Mouse (Mus musculus) liver, embryonic 15.5 days (tissue): Measurements from ENCODE around the gene Tmem217. TPM values are rescaled to one million over a fixed set of nuclear protein-coding genes. Genes with fewer than 3 reads are reported as not detected.

Source experiments
- ATAC-seq: fragments of 200-750 bp; cut with Nextera tagmentation; 2 replicates; pipeline ENCODE4 v1.8.0; 2017; ENCODE audit warnings: moderate number of reproducible peaks, mild to moderate bottlenecking, moderate library complexity; ENCODE audit not compliant: insufficient read depth
- H3K27ac ChIP-seq: fragments of 300-500 bp; sonication (generic); replicated peaks from 2 replicates; pipeline ENCODE4 v1.5.1; 2015; ENCODE audit warnings: mild to moderate bottlenecking, inconsistent platforms
- H3K27me3 ChIP-seq: fragments of 300-500 bp; sonication (generic); 2 replicates; pipeline ENCODE4 v1.6.1; 2015; ENCODE audit warnings: mild to moderate bottlenecking, inconsistent platforms
- H3K36me3 ChIP-seq: fragments of 300-500 bp; sonication (generic); replicated peaks from 2 replicates; pipeline ENCODE4 v1.6.1; 2015; ENCODE audit warnings: moderate library complexity, mild to moderate bottlenecking, inconsistent platforms
- H3K4me1 ChIP-seq: fragments of 300-500 bp; sonication (generic); replicated peaks from 2 replicates; pipeline ENCODE4 v1.6.1; 2015; ENCODE audit warnings: inconsistent platforms
- H3K4me2 ChIP-seq: fragments of 300-500 bp; sonication (generic); 2 replicates; pipeline ENCODE4 v1.6.1; 2015; ENCODE audit warnings: moderate library complexity, mild to moderate bottlenecking, inconsistent platforms
- H3K4me3 ChIP-seq: fragments of 300-500 bp; sonication (generic); replicated peaks from 2 replicates; pipeline ENCODE4 v1.5.1; 2015; ENCODE audit warnings: mild to moderate bottlenecking, inconsistent platforms
- H3K9ac ChIP-seq: fragments of 300-500 bp; sonication (generic); 2 replicates; pipeline ENCODE4 v1.6.1; 2015; ENCODE audit warnings: moderate library complexity, mild to moderate bottlenecking, inconsistent platforms
- H3K9me3 ChIP-seq: fragments of 300-500 bp; sonication (generic); replicated peaks from 2 replicates; pipeline ENCODE4 v1.6.1; 2016; ENCODE audit warnings: inconsistent platforms
- WGBS: fragments of 180-500 bp; shearing (Covaris S2); methylation state at CpG from one replicate; pipeline ENCODE4 v1.1.7; 2015; ENCODE audit warnings: mixed read lengths; ENCODE audit not compliant: insufficient replicate concordance; 5-methylcytosine and 5-hydroxymethylcytosine counted together
- microRNA-seq: library from miRNA; unstranded; fragments of <30 nt; microRNA quantifications from one replicate; pipeline ENCODE4, GENCODE M21; 2016
- polyA plus RNA-seq: library from polyadenylated mRNA; unstranded; fragments of >200 nt; fragmentation: Nextera tagmentation; extraction: Ambion mirVana; gene quantifications from 2 replicates; pipeline ENCODE4 v1.2.1, GENCODE M21; 2015

Gene Tmem217
- polyA plus RNA-seq, 1 experiment from 2014 or later, result 0.10 TPM

GRCm38 (mm10) chr17:29485336-29486233, 66.6 kb downstream of the Tmem217 start:
- H3K27ac ChIP-seq, result peak overlapping the region; percentile 46
- H3K36me3 ChIP-seq, result no peaks in the 10 kb centered on the region
- peaks cover 63% of the 10 kb centered on the region for H3K4me1 ChIP-seq
- 67% methylated on average over 3 of the region's 3 CpGs for WGBS
- H3K4me3 ChIP-seq, result no peak overlapping the region
- H3K9me3 ChIP-seq, result no peaks in the 10 kb centered on the region; the same call in 1 of the 2 replicates
- H3K9ac ChIP-seq, result no peak overlapping the region
- 0 out of 2 replicates have a peak, but pooled peaks cover 4% of the 10 kb centered on the region for H3K27me3 ChIP-seq
- H3K4me2 ChIP-seq, result no peak overlapping the region
- no peak for ATAC-seq

GRCm38 (mm10) chr17:29484431-29484830, 67.8 kb downstream of the Tmem217 start:
- Histone ChIP-seq H3K4me1 (peaks cover 72% of the 10 kb centered on the region), H3K27ac (no peak overlapping the region), H3K9me3 (no peaks in the 10 kb centered on the region; the same call in 1 of the 2 replicates), H3K4me2 (no peak overlapping the region), H3K9ac (no peak overlapping the region), H3K27me3 (0 out of 2 replicates have a peak, but pooled peaks cover 4% of the 10 kb centered on the region), H3K36me3 (no peaks in the 10 kb centered on the region), H3K4me3 (no peak overlapping the region)
- WGBS, result 96% methylated on average over 2 of the region's 2 CpGs
- ATAC-seq, result no peak

GRCm38 (mm10) chr17:29483282-29483681, 68.9 kb downstream of the Tmem217 start:
- ATAC-seq, result no peak
- no peaks in the 10 kb centered on the region; the same call in 1 of the 2 replicates for H3K9me3 ChIP-seq
- 83% methylated on average over 2 of the region's 2 CpGs for WGBS
- H3K27ac ChIP-seq, result no peak overlapping the region
- no peaks in the 10 kb centered on the region for H3K36me3 ChIP-seq
- 0 out of 2 replicates have a peak, but pooled peaks cover 4% of the 10 kb centered on the region for H3K27me3 ChIP-seq
- H3K4me1 ChIP-seq, result peaks cover 65% of the 10 kb centered on the region
- H3K4me3 ChIP-seq, result no peak overlapping the region
- no peak overlapping the region for H3K4me2 ChIP-seq
- no peak overlapping the region for H3K9ac ChIP-seq

GRCm38 (mm10) chr17:29482632-29483031, 69.6 kb downstream of the Tmem217 start:
- 0 out of 2 replicates have a peak, but pooled peaks cover 5% of the 10 kb centered on the region for H3K27me3 ChIP-seq
- no peak overlapping the region for H3K27ac ChIP-seq
- no peak for ATAC-seq
- no peaks in the 10 kb centered on the region for H3K36me3 ChIP-seq
- H3K4me1 ChIP-seq, result peaks cover 68% of the 10 kb centered on the region
- no peaks in the 10 kb centered on the region; the same call in 1 of the 2 replicates for H3K9me3 ChIP-seq
- no peak overlapping the region for H3K9ac ChIP-seq
- WGBS, result 81% methylated on average over 7 of the region's 7 CpGs
- no peak overlapping the region for H3K4me2 ChIP-seq
- H3K4me3 ChIP-seq, result no peak overlapping the region

- H3K9me3 ChIP-seq, result no peaks in the 10 kb centered on the region; the same call in 1 of the 2 replicates
- no peaks in the 10 kb centered on the region for H3K36me3 ChIP-seq
- 43% methylated on average over 2 of the region's 2 CpGs for WGBS
- H3K4me2 ChIP-seq, result no peak overlapping the region
- H3K4me3 ChIP-seq, result no peak overlapping the region
- H3K27me3 ChIP-seq, result peaks cover 5% of the 10 kb centered on the region; the same call in 1 of the 2 replicates
- peaks cover 45% of the 10 kb centered on the region for H3K4me1 ChIP-seq
- 0 out of 2 replicates have a peak overlapping the region, but pooled peaks have one; percentile 3 for H3K27ac ChIP-seq
- peak; percentile 54 for ATAC-seq
- H3K9ac ChIP-seq, result no peak overlapping the region
These were observed 71.9 kb downstream of the Tmem217 start for GRCm38 (mm10) chr17:29480256-29480655.

- WGBS, result 50% methylated on average over 4 of the region's 4 CpGs
- Histone ChIP-seq H3K27me3 (peaks cover 5% of the 10 kb centered on the region; the same call in 1 of the 2 replicates), H3K4me1 (peaks cover 34% of the 10 kb centered on the region), H3K27ac (no peak overlapping the region), H3K9me3 (no peaks in the 10 kb centered on the region; the same call in 1 of the 2 replicates), H3K9ac (no peak overlapping the region), H3K4me3 (no peak overlapping the region), H3K4me2 (no peak overlapping the region), H3K36me3 (no peaks in the 10 kb centered on the region)
- ATAC-seq, result no peak
These were observed 73.9 kb downstream of the Tmem217 start for GRCm38 (mm10) chr17:29478271-29478670.

GRCm38 (mm10) chr17:29477357-29477756, 74.8 kb downstream of the Tmem217 start:
- H3K36me3 ChIP-seq, result no peaks in the 10 kb centered on the region
- no peak overlapping the region for H3K4me2 ChIP-seq
- H3K4me1 ChIP-seq, result peaks cover 31% of the 10 kb centered on the region
- H3K9me3 ChIP-seq, result no peaks in the 10 kb centered on the region
- H3K4me3 ChIP-seq, result no peak overlapping the region
- no peak overlapping the region for H3K27ac ChIP-seq
- WGBS, result 78% methylated on average over 10 of the region's 10 CpGs
- no peak overlapping the region for H3K9ac ChIP-seq
- H3K27me3 ChIP-seq, result peaks cover 5% of the 10 kb centered on the region
- no peak for ATAC-seq

GRCm38 (mm10) chr17:29476461-29476860, 75.7 kb downstream of the Tmem217 start:
- no peak overlapping the region for H3K27ac ChIP-seq
- H3K4me2 ChIP-seq, result no peak overlapping the region
- 67% methylated on average over 4 of the region's 4 CpGs for WGBS
- H3K4me3 ChIP-seq, result no peak overlapping the region
- peaks cover 11% of the 10 kb centered on the region for H3K27me3 ChIP-seq
- no peaks in the 10 kb centered on the region for H3K9me3 ChIP-seq
- H3K9ac ChIP-seq, result no peak overlapping the region
- H3K36me3 ChIP-seq, result no peaks in the 10 kb centered on the region
- ATAC-seq, result no peak
- peaks cover 30% of the 10 kb centered on the region for H3K4me1 ChIP-seq

Small RNA genes lying within 50 kb of the gene (microRNA-seq; reads per million reads assigned to microRNA genes)
- not detected for gene Mir7667

Other genes with a start within 250 kb of the Tmem217 start
- 1.9 and 2.4 TPM in 2 replicates for gene Pi16, start 234.7 kb downstream of the Tmem217 start, polyA plus RNA-seq
- gene Mtch1, start 204.5 kb downstream of the Tmem217 start, polyA plus RNA-seq, result 59.4 and 74.4 TPM in 2 replicates
- 6.5 and 8.4 TPM in 2 replicates for gene Fgd2, start 191.5 kb downstream of the Tmem217 start, polyA plus RNA-seq
- 93.3 and 93.5 TPM in 2 replicates for gene Pim1, start 61.6 kb downstream of the Tmem217 start, polyA plus RNA-seq
- not detected in 2 replicates for gene Gm17657, start 2.7 kb downstream of the Tmem217 start, polyA plus RNA-seq
- gene Tbc1d22b, start 2.6 kb downstream of the Tmem217 start, polyA plus RNA-seq, result 2.9 and 3.3 TPM in 2 replicates
- gene Rnf8, start 62.4 kb upstream of the Tmem217 start, polyA plus RNA-seq, result 36.7 and 40.1 TPM in 2 replicates
- 0.92 and 1.1 TPM in 2 replicates for gene Gm28043, start 62.5 kb upstream of the Tmem217 start, polyA plus RNA-seq
- 57.1 and 65.1 TPM in 2 replicates for gene Cmtr1, start 108.2 kb upstream of the Tmem217 start, polyA plus RNA-seq
- gene Ccdc167, start 164.7 kb upstream of the Tmem217 start, polyA plus RNA-seq, result 5.3 and 5.6 TPM in 2 replicates